Mouse (Mus musculus) G1E (cell line): ENCODE data around the gene Hdhd5. TPM values are rescaled to one million over a fixed set of nuclear protein-coding genes. Genes with fewer than 3 reads are reported as not detected.

Experiments
- ATAC-seq: 2 replicates; pipeline ENCODE4 v1.8.0; 2016; ENCODE audit warnings: mild to moderate bottlenecking; ENCODE audit not compliant: insufficient number of reproducible peaks, poor library complexity, low FRiP score, severe bottlenecking; ENCODE audit errors: extremely low read depth
- DNase-seq: peaks from one replicate; pipeline ENCODE4 v3.0.0; 2012; ENCODE audit warnings: low spot score
- H3K27me3 ChIP-seq: 2 replicates; pipeline ENCODE4 v1.6.1; 2012; ENCODE audit warnings: mild to moderate bottlenecking, low read length, inconsistent platforms; ENCODE audit not compliant: insufficient read depth
- H3K36me3 ChIP-seq: replicated peaks from 2 replicates; pipeline ENCODE3; 2012; ENCODE audit warnings: mild to moderate bottlenecking, inconsistent platforms
- H3K4me1 ChIP-seq: 2 replicates; pipeline ENCODE4 v1.6.1; 2012; ENCODE audit warnings: low read depth, low read length, inconsistent platforms, mixed read lengths; ENCODE audit not compliant: insufficient read depth
- H3K4me3 ChIP-seq: 2 replicates; pipeline ENCODE4 v1.5.1; 2012; ENCODE audit warnings: low read depth, mild to moderate bottlenecking, inconsistent platforms, low read length, moderate library complexity, mixed read lengths
- H3K9me3 ChIP-seq: replicated peaks from 2 replicates; pipeline ENCODE4 v1.6.1; 2012; ENCODE audit warnings: inconsistent platforms
- CTCF ChIP-seq: IDR thresholded peaks from 2 replicates; pipeline ENCODE4 v1.5.1; 2012; ENCODE audit warnings: low read depth, low read length, inconsistent platforms, mixed read lengths
- GATA1 ChIP-seq: IDR thresholded peaks from 2 replicates; pipeline ENCODE4 v1.6.1; 2012; ENCODE audit warnings: borderline replicate concordance, low read length, inconsistent platforms, mixed read lengths
- GATA2 ChIP-seq: IDR thresholded peaks from 2 replicates; pipeline ENCODE4 v1.6.1; 2012; ENCODE audit warnings: low read depth, low read length, inconsistent platforms, borderline replicate concordance
- POLR2AphosphoS5 ChIP-seq: IDR thresholded peaks from 2 replicates; pipeline ENCODE4 v1.6.1; 2012; ENCODE audit warnings: low read depth, low read length, inconsistent platforms; ENCODE audit not compliant: insufficient replicate concordance
- TAL1 ChIP-seq: conservative IDR thresholded peaks from 2 replicates; pipeline ENCODE4 v1.6.1; 2012; ENCODE audit warnings: low read depth, low read length, inconsistent platforms, mixed read lengths
- polyA plus RNA-seq: library from polyadenylated mRNA; stranded (reverse); fragments of >175 nt; gene quantifications from 2 replicates; pipeline ENCODE4 v1.2.3, GENCODE M21; 2012
- total RNA-seq, 2 experiments: library from RNA; stranded (forward) in 1 of 2; stranded (reverse) in 1 of 2; fragments of 200-1000 nt in 1 of 2; fragments of >200 nt in 1 of 2; fragmentation: Nextera tagmentation in 1 of 2; gene quantifications; 2 replicates each; pipeline ENCODE4 v1.2.3; 2014 to 2017

Gene Hdhd5
- total and polyA plus RNA-seq, 3 experiments = 10.0 to 12.8 (median 10.5) TPM

DNA sequence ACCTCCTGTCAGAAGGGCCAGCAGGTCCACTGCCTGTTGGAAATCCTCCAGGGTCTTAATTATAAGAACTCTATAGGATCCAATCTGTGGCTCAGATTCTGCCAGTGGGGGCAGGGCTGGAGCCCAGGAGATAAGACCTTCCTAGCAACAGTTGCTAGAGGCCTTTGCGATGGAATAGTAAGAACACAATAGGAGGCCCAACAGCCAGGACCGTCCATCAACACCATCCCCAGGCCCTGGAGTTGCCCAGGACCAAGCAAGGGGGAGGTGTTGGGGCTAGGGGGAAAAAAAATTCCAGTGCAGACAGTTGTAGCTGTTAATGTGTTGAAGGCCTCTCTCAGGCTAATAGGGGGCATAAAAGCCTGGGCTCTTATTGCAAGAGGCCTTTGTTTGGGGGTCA is 19.1 kb upstream of the Hdhd5 start:
- no peak overlapping the region for H3K4me3 ChIP-seq
- H3K36me3 ChIP-seq = no peaks in the 10 kb centered on the region
- TF ChIP-seq GATA2 = no peak
- no peak for ATAC-seq
- H3K9me3 ChIP-seq = 0 out of 2 replicates have a peak, but pooled peaks cover 2% of the 10 kb centered on the region
- no peak for DNase-seq
- H3K27me3 ChIP-seq = peaks cover 10% of the 10 kb centered on the region
- peaks cover 11% of the 10 kb centered on the region for H3K4me1 ChIP-seq

GRCm38 (mm10) chr6:120548581-120548980 is 17.5 kb upstream of the Hdhd5 start:
- TF ChIP-seq GATA2 = no peak
- TF ChIP-seq GATA1 = no peak
- no peak for TF ChIP-seq POLR2AphosphoS5
- TF ChIP-seq CTCF = no peak
- TF ChIP-seq TAL1 = no peak
- peaks cover 6% of the 10 kb centered on the region for H3K9me3 ChIP-seq
- DNase-seq = no peak

DNA sequence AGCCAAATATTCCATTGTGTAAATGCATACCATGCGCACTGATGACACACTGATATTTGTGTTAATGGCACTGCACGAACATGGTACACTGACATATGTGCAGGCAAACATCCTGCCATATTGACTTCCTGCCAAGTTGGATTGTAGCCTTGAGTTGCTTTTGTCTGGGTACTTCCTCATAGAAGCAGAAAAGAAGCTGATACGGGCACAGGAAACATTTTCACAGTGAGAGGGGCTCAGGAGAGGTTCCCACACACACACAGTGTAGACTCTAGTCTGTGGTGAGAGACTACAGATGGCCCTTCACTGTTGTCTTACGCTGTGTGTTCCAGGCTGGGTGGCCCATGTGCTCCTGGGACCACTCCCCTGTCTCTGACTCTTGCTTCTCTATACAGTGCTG is 15.9 kb upstream of the Hdhd5 start:
- TF ChIP-seq GATA2 (no peak), GATA1 (no peak), CTCF (no peak), TAL1 (no peak), POLR2AphosphoS5 (no peak)
- ATAC-seq (no peak), DNase-seq (no peak)
- peaks cover 6% of the 10 kb centered on the region for H3K9me3 ChIP-seq
- peaks cover 3% of the 10 kb centered on the region; the same call in 1 of the 2 replicates for H3K4me1 ChIP-seq
- H3K27me3 ChIP-seq = peaks cover 9% of the 10 kb centered on the region; the same call in 1 of the 2 replicates
- no peaks in the 10 kb centered on the region for H3K36me3 ChIP-seq
- no peak overlapping the region for H3K4me3 ChIP-seq

More at GRCm38 (mm10) chr6:120548581-120548980, 17.5 kb upstream of the Hdhd5 start:
- no peak overlapping the region for H3K4me3 ChIP-seq
- peaks cover 12% of the 10 kb centered on the region; the same call in 1 of the 2 replicates for H3K27me3 ChIP-seq
- ATAC-seq = no peak
- no peaks in the 10 kb centered on the region for H3K36me3 ChIP-seq
- peaks cover 3% of the 10 kb centered on the region; the same call in 1 of the 2 replicates for H3K4me1 ChIP-seq

DNA sequence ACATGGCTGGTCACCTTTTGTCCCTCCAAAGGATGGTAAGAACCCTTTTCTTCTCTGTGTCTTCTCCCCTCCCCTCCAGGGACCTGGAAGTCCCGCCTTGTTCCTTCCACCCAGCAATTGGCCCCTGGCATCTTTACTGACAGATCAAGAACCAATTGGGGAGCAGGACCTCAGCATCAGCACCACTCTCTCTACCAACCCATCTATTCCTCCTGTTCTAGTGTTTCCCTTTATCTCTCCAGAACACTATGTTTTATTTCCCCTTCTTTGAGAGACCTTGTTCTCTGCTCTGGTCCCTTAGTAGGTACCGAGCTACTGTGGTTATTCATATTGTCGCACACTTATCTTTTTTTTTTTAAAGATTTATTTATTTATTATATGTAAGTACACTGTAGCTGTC is 15.2 kb upstream of the Hdhd5 start:
- Histone ChIP-seq H3K9me3 (peaks cover 6% of the 10 kb centered on the region), H3K4me3 (no peak overlapping the region), H3K4me1 (peaks cover 5% of the 10 kb centered on the region), H3K27me3 (peaks cover 9% of the 10 kb centered on the region; the same call in 1 of the 2 replicates), H3K36me3 (no peaks in the 10 kb centered on the region)
- no peak for ATAC-seq
- TF ChIP-seq CTCF (no peak), POLR2AphosphoS5 (no peak), GATA2 (no peak), TAL1 (no peak), GATA1 (no peak)
- DNase-seq = no peak

GRCm38 (mm10) chr6:120542061-120542460 is 10.9 kb upstream of the Hdhd5 start:
- TF ChIP-seq POLR2AphosphoS5 = no peak
- 0 out of 2 replicates have a peak, but pooled peaks have one; percentile 3 for TF ChIP-seq CTCF
- H3K4me1 ChIP-seq = peaks cover 12% of the 10 kb centered on the region
- no peaks in the 10 kb centered on the region for H3K36me3 ChIP-seq
- no peak overlapping the region for H3K4me3 ChIP-seq
- peaks cover 6% of the 10 kb centered on the region for H3K9me3 ChIP-seq
- H3K27me3 ChIP-seq = peaks cover 16% of the 10 kb centered on the region
- DNase-seq (no peak), ATAC-seq (no peak)

DNA sequence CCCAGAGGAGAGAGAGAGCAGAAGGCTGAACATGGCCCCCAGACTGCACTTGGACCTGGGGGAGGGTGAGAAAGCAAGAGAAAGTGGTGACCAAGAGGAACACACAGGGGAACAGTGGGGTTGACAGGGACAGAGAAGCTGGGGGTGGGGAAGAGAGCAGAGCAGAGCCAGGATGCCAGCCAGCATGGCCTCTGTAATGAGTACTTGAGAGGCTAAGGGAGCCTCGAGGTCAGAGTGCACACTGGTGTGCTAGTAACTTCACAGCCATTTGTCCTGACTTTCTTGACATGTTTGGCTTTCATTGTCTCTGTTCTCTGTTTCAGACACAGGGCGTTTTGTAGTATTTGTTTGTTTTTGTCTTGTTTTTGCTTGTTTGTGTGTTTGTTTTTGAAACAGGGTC is 10.3 kb upstream of the Hdhd5 start:
- ATAC-seq (no peak), DNase-seq (no peak)
- TF ChIP-seq GATA2 = no peak
- TF ChIP-seq GATA1 = no peak
- TF ChIP-seq CTCF = no peak
- no peak for TF ChIP-seq POLR2AphosphoS5
- no peak for TF ChIP-seq TAL1
- H3K36me3 ChIP-seq = no peaks in the 10 kb centered on the region
- H3K9me3 ChIP-seq = peaks cover 6% of the 10 kb centered on the region
- H3K27me3 ChIP-seq = peaks cover 16% of the 10 kb centered on the region
- H3K4me1 ChIP-seq = peaks cover 12% of the 10 kb centered on the region
- H3K4me3 ChIP-seq = no peak overlapping the region

DNA sequence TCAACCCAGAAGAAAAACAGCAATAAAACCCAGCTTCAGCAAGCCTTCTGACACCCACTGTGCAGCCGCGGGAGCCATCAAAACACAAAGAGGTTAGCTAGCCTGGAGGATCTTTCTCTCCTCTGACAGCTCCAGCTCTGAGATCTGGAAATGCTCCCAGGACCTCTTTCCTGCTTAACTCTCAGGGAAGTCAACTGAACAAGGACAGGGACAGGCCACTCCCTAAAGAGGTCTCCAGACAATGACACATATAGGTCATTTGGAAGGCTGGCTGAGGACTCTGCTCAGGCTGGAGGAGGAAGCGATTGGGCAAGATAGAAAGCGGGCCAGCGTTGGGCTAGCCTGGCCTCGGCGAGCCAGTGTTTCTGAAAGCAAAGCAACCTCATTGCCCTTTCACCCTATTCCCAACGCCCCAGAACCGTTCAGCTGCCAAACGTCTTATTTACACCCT is 8.7 kb upstream of the Hdhd5 start:
- no peaks in the 10 kb centered on the region for H3K36me3 ChIP-seq
- no peak for DNase-seq
- H3K27me3 ChIP-seq = peaks cover 20% of the 10 kb centered on the region
- no peak for ATAC-seq
- no peak overlapping the region for H3K4me3 ChIP-seq
- peaks cover 12% of the 10 kb centered on the region for H3K4me1 ChIP-seq
- TF ChIP-seq TAL1 (no peak), GATA1 (no peak), GATA2 (no peak), POLR2AphosphoS5 (no peak), CTCF (no peak)
- H3K9me3 ChIP-seq = peaks cover 3% of the 10 kb centered on the region
